Mouse (Mus musculus) ES-E14 (cell line): ENCODE data around the gene Cdh22.

Experiments used
- CHD2 ChIP-seq: IDR thresholded peaks from 2 replicates; pipeline ENCODE4 v1.6.1; 2014; ENCODE audit warnings: mild to moderate bottlenecking, low read depth, low read length, inconsistent platforms
- HCFC1 ChIP-seq: IDR thresholded peaks from 2 replicates; pipeline ENCODE4 v1.6.1; 2012; ENCODE audit warnings: low read length, inconsistent platforms, borderline replicate concordance; ENCODE audit not compliant: insufficient read depth
- MAFK ChIP-seq: IDR thresholded peaks from 2 replicates; pipeline ENCODE4 v1.6.1; 2014; ENCODE audit warnings: mild to moderate bottlenecking, low read depth, low read length, inconsistent platforms; ENCODE audit not compliant: insufficient read depth
- ZNF384 ChIP-seq: IDR thresholded peaks from 2 replicates; pipeline ENCODE4 v1.6.1; 2012; ENCODE audit warnings: low read depth, low read length, inconsistent platforms

DNA sequence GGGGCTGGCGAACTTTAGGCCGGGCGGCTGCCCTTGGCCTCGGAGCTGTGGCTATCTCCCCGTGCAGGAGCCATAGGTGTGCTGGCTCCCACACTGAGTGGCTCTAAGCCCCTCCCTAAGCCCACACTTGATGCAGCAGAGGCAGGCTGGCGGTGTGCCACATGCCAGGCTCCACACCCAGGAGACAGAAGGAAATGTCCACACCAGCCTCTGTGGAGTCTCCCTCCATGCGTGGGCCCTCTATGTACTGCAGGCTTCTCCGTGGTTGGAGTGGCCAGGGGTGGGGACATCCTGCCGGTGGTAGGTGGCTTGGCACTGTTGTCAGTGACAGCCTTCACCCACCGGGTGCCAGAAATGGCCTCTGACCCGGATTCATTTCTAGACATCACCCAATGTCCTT lies 5.6 kb downstream of the Cdh22 start:
- no peak for TF ChIP-seq CHD2
- TF ChIP-seq MAFK, result no peak
- no peak for TF ChIP-seq HCFC1
- no peak for TF ChIP-seq ZNF384
